Mouse (Mus musculus) Muller cell, postnatal 12 days (primary cell): Measurements from ENCODE around the gene Ech1.

Experiments
- DNase-seq: peaks from one replicate; pipeline ENCODE4 v3.0.0-alpha.2; 2015; ENCODE audit errors: inconsistent ontology term

Gene Ech1

DNA sequence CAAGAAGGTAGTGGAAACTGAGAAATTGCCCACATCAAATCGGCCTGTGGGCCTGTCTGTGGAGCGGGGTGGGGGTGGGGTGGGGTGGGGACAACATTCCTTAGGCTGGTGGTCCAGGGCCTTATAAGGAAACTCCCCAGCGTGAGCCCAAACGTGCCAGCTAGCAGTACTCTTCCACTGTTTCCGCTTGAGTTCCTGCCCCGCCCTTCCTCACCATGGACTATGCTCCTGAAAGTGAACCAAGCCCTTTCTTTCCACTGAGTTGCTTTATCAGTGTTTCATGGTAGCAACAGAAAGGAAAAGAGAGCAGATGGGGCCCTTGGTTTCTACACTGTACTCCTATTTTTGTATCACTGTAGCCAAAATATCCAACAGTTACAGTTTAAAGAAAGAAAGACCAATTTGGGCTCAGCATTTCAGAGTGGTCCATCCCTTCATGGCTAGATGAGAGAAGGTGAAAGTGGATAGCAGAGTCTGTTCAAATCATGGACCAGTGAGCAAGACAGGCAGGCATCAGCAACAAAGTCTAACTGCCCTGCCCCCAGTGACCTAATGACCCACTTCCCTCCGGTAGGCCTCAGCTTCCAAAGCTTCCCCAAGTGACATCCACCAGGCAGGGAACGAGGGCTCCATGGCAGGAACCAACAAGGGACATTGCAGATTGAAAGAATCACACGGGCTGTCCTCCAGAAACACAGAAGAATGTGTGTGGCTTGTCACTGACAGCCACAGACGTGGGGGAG, 22.0 kb upstream of the Ech1 start:
- peak; percentile 59 for DNase-seq

- no peak for DNase-seq
These were observed 21.3 kb upstream of the Ech1 start for GRCm38 (mm10) chr7:28803756-28804155.

DNA sequence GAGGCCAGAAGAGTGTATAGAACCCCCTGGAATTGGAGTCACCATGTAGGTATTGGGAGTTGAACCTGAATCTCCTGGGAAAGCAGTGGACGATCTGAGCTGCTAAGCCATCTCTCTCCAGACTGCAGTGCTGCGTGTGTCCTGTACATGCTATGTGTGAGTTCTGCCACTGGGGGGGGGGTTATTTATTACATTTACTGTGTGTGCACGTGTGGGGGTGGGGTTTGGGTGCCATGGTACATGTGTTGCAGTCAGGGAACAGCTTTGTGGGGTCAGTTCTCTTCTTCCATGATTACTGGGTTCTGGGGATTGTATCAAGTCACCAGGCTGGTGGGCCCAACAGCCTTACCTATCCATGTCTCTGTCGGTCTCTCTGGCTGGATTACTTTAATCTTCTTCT, 18.1 kb upstream of the Ech1 start:
- no peak for DNase-seq

- peak; percentile 69 for DNase-seq
These were observed 17.3 kb upstream of the Ech1 start for GRCm38 (mm10) chr7:28807641-28808220.

- DNase-seq = peak; percentile 91
These were observed 16.6 kb upstream of the Ech1 start, which contains the start of gene Hnrnpl for GRCm38 (mm10) chr7:28808221-28808941. Hnrnpl (plus strand) TSS chr7:28808541.

GRCm38 (mm10) chr7:28808957-28809393, 16.0 kb upstream of the Ech1 start:
- DNase-seq = peak; percentile 97

GRCm38 (mm10) chr7:28809401-28810089, 15.5 kb upstream of the Ech1 start:
- peak; percentile 72 for DNase-seq

DNA sequence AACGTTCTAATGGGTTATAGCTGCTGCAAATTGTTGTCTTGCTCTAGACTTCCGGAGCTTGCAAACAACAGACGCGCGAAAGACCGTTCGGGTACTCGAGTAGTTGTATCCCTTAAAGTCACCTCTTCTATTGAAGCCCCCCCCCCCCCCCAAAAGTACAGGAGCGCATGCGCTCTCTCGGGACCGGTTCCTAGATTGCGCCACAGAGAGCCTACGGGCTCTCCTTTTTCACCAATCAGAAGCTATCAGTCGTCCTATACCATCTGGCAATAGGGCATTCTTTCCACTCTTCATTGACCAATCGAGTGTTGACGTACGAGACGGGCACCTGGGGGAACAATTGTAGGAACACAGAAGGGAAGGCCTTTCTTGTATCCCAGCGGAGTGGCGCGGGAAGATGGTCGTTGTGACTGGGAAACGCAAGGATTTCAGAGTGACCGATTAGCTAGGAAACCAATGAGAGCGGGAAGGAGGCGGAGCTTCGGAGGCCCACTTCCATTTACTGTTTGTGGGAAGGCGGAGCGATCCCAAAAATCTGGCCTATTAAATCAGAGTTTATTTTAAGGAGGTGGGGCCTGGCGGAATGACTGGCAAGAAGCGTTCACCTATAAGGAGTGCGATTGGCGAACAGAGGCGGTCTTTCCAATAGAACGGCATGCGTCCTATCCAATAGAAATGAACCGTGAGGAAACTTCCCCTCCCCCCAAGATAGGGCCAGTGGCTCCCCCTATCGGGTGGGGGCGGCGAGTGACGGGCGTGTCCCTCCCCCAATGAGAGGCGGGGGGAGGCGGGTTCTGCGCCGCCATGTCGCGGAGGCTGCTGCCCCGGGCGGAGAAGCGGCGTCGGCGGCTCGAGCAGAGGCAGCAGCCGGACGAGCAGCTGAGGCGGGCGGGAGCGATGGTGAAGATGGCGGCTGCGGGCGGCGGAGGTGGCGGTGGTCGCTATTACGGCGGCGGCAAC, 14.6 kb upstream of the Ech1 start:
- DNase-seq = peak; percentile 99

DNA sequence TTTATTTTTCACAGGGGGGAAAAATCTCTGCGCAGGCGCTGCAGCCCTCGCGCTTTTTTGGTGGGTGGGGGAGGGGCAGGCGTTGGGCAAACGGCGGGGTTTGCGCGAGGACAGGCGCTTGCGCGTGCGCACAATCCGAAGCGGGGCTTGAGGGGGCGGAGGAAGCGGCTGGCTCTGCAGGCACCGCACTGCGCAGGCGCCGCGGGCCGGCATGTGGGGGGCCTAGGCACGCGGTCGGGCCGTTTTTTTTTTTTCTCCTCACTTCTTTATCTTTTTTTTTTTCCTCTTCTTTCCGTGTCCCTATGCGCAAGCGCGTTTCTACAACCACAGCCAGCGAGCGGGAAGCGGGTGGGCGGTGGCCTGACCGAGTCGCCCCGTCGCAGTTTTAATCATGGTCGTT, 13.8 kb upstream of the Ech1 start:
- DNase-seq = peak; percentile 94

- no peak for DNase-seq
These were observed 13.3 kb upstream of the Ech1 start for GRCm38 (mm10) chr7:28811640-28812275.

GRCm38 (mm10) chr7:28812436-28812835, 12.6 kb upstream of the Ech1 start:
- DNase-seq = no peak

DNA sequence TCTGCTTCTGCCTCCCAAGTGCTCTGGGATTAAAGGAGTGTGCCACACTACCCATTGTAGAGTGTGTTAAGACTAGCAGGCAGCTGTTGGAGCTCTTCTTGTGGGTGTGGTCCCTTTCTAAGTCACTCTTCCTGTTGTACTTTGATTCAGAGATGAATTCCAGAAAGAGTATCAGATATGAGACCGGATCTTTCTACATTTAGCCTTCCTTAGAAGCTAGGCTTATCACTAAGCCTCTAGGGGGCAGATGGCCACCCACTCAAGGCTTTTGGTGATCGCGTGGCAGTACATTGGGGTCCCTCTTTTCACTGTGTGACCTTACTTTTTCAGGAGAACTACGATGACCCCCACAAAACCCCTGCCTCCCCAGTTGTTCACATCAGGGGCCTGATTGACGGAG, 12.1 kb upstream of the Ech1 start:
- no peak for DNase-seq

- DNase-seq = no peak
These were observed 10.5 kb upstream of the Ech1 start for GRCm38 (mm10) chr7:28814306-28815034.

DNA sequence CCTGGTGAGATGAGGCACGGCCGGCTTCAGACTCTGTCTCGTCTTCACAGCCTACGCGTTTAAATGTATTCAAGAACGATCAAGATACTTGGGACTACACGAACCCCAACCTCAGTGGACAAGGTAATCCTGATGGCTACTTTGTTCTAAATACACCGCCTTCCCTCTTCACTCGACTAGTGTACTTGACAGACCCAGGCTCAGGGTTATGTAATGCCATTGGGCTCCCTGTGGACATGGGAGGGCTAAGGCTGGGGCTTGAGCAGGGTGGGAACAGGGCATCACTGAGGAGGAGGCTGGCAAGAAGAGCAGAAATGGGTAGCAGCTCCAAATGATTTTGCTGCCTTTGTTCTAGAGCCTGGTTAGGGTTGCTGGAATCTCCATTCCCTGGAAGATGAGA, 9.8 kb upstream of the Ech1 start:
- no peak for DNase-seq

GRCm38 (mm10) chr7:28816201-28816600, 8.8 kb upstream of the Ech1 start:
- no peak for DNase-seq

GRCm38 (mm10) chr7:28816920-28817319, 8.1 kb upstream of the Ech1 start:
- no peak for DNase-seq

- no peak for DNase-seq
These were observed 7.5 kb upstream of the Ech1 start for GRCm38 (mm10) chr7:28817524-28817923.

GRCm38 (mm10) chr7:28817957-28818356, 7.1 kb upstream of the Ech1 start:
- no peak for DNase-seq

DNA sequence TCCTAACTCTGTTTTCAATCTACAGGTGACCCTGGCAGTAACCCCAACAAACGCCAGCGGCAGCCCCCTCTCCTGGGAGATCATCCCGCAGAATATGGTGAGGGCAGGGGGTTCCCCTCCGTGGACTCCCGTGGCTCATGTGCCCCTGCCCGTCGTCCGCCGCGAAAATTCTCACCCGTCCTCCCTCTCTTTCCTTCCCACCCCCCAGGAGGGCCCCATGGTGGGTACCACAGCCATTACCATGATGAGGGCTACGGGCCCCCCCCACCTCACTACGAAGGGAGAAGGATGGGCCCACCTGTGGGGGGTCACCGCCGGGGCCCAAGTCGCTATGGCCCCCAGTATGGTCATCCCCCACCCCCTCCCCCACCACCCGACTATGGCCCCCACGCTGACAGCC, 6.6 kb upstream of the Ech1 start:
- DNase-seq = no peak
